Mouse (Mus musculus) CH12.LX (cell line): Measurements from ENCODE around the gene Fam185a. TPM values are rescaled to one million over a fixed set of nuclear protein-coding genes. Genes with fewer than 3 reads are reported as not detected.

ENCODE experiments used
- DNase-seq: peaks from one replicate; pipeline ENCODE4 v3.0.0-alpha.2; 2013; ENCODE audit errors: extremely low read depth
- H3K27ac ChIP-seq: 2 replicates; pipeline ENCODE4 v1.5.1; 2012; ENCODE audit warnings: low read depth, mild to moderate bottlenecking, control low read depth, moderate library complexity; ENCODE audit not compliant: insufficient read depth
- H3K27me3 ChIP-seq: replicated peaks from 2 replicates; pipeline ENCODE3; 2012; ENCODE audit warnings: inconsistent platforms
- H3K36me3 ChIP-seq, 2 experiments: replicated peaks in 1 of 2; 2 replicates each; pipeline versions ENCODE3 to v1.6.1; 2012; ENCODE audit warnings: inconsistent platforms in 1 of 2, low read length in 1 of 2, mild to moderate bottlenecking in 1 of 2, mixed read lengths in 1 of 2, moderate library complexity in 1 of 2; ENCODE audit not compliant: control insufficient read depth in 1 of 2, insufficient read depth in 1 of 2
- H3K4me1 ChIP-seq, 2 experiments: 2 replicates each; pipeline ENCODE4 v1.6.1; 2012; ENCODE audit warnings: inconsistent platforms in 1 of 2, moderate library complexity in 1 of 2; ENCODE audit not compliant: insufficient read depth in 2 of 2, control insufficient read depth in 1 of 2
- H3K4me2 ChIP-seq: 2 replicates; pipeline ENCODE4 v1.6.1; 2012; ENCODE audit warnings: low read depth, mild to moderate bottlenecking, control low read depth; ENCODE audit not compliant: poor library complexity, insufficient read depth, severe bottlenecking
- H3K4me3 ChIP-seq, 3 experiments: fragments of 150-350 bp in 1 of 3; sonication (generic) in 1 of 3; replicated peaks in 1 of 3; 2 replicates each; pipeline versions ENCODE3 to v1.5.1; 2011 to 2012; ENCODE audit warnings: low read depth in 2 of 3, low read length in 2 of 3, mild to moderate bottlenecking in 2 of 3, moderate library complexity in 2 of 3, control low read depth in 1 of 3, improper control_type of control experiment in 1 of 3, inconsistent platforms in 1 of 3, mixed read lengths in 1 of 3; ENCODE audit not compliant: poor library complexity in 1 of 3
- H3K79me2 ChIP-seq: replicated peaks from 2 replicates; pipeline ENCODE4 v1.6.1; 2012; ENCODE audit warnings: mild to moderate bottlenecking, moderate library complexity; ENCODE audit not compliant: control insufficient read depth, poor library complexity, insufficient read depth, severe bottlenecking; ENCODE audit errors: extremely low read depth
- H3K9ac ChIP-seq: 2 replicates; pipeline ENCODE4 v1.6.1; 2012; ENCODE audit warnings: low read depth, mild to moderate bottlenecking, control low read depth, moderate library complexity; ENCODE audit not compliant: insufficient read depth
- H3K9me3 ChIP-seq: replicated peaks from 2 replicates; pipeline ENCODE3; 2012; ENCODE audit warnings: low read length, inconsistent platforms, mixed read lengths
- BHLHE40 ChIP-seq: IDR thresholded peaks from 2 replicates; pipeline ENCODE4 v1.6.1; 2011; ENCODE audit warnings: mild to moderate bottlenecking, low read depth, low read length, improper control_type of control experiment
- CHD1 ChIP-seq: IDR thresholded peaks from 2 replicates; pipeline ENCODE4 v1.6.1; 2012; ENCODE audit warnings: low read depth, low read length, improper control_type of control experiment, inconsistent platforms
- CHD2 ChIP-seq: IDR thresholded peaks from 2 replicates; pipeline ENCODE4 v1.6.1; 2011; ENCODE audit warnings: low read length, improper control_type of control experiment
- CTCF ChIP-seq, 2 experiments: IDR thresholded peaks in 1 of 2; conservative IDR thresholded peaks in 1 of 2; 2 replicates each; pipeline ENCODE4 v1.5.1; 2011 to 2012; ENCODE audit warnings: low read depth in 2 of 2, low read length in 2 of 2, improper control_type of control experiment in 1 of 2, inconsistent platforms in 1 of 2, mild to moderate bottlenecking in 1 of 2, moderate library complexity in 1 of 2
- ELF1 ChIP-seq: IDR thresholded peaks from 2 replicates; pipeline ENCODE4 v1.6.1; 2014; ENCODE audit warnings: low read depth, mild to moderate bottlenecking, inconsistent platforms, low read length, improper control_type of control experiment
- GABPA ChIP-seq: IDR thresholded peaks from 2 replicates; pipeline ENCODE4 v1.6.1; 2012; ENCODE audit warnings: low read depth, low read length, improper control_type of control experiment, inconsistent platforms; ENCODE audit not compliant: insufficient replicate concordance
- KAT2A ChIP-seq: IDR thresholded peaks from 2 replicates; pipeline ENCODE4 v1.6.1; 2012; ENCODE audit warnings: low read length, improper control_type of control experiment, inconsistent platforms; ENCODE audit not compliant: insufficient replicate concordance
- MAFK ChIP-seq: IDR thresholded peaks from 2 replicates; pipeline ENCODE4 v1.6.1; 2011; ENCODE audit warnings: low read length, improper control_type of control experiment; ENCODE audit not compliant: insufficient replicate concordance
- MAZ ChIP-seq: IDR thresholded peaks from 2 replicates; pipeline ENCODE4 v1.6.1; 2012; ENCODE audit warnings: low read depth, mild to moderate bottlenecking, inconsistent platforms, low read length, improper control_type of control experiment, moderate library complexity
- MXI1 ChIP-seq: IDR thresholded peaks from 2 replicates; pipeline ENCODE4 v1.6.1; 2011; ENCODE audit warnings: mild to moderate bottlenecking, low read depth, low read length, improper control_type of control experiment
- NELFE ChIP-seq: IDR thresholded peaks from 2 replicates; pipeline ENCODE4 v1.6.1; 2011; ENCODE audit warnings: low read depth, low read length, improper control_type of control experiment
- NRF1 ChIP-seq: IDR thresholded peaks from 2 replicates; pipeline ENCODE4 v1.6.1; 2014; ENCODE audit warnings: low read depth, mild to moderate bottlenecking, inconsistent platforms, low read length, improper control_type of control experiment, moderate library complexity
- PAX5 ChIP-seq: IDR thresholded peaks from 2 replicates; pipeline ENCODE4 v1.6.1; 2012; ENCODE audit warnings: low read length, inconsistent platforms, mixed read lengths
- POLR2AphosphoS2 ChIP-seq: IDR thresholded peaks from 2 replicates; pipeline ENCODE4 v1.6.1; 2011; ENCODE audit warnings: low read depth, low read length, improper control_type of control experiment
- RAD21 ChIP-seq: IDR thresholded peaks from 2 replicates; pipeline ENCODE4 v1.6.1; 2011; ENCODE audit warnings: low read depth, mild to moderate bottlenecking, low read length, improper control_type of control experiment, moderate library complexity
- SMC3 ChIP-seq: IDR thresholded peaks from 2 replicates; pipeline ENCODE4 v1.6.1; 2011; ENCODE audit warnings: low read depth, low read length, improper control_type of control experiment
- TCF12 ChIP-seq: IDR thresholded peaks from 2 replicates; pipeline ENCODE4 v1.6.1; 2014; ENCODE audit warnings: low read depth, mild to moderate bottlenecking, inconsistent platforms, low read length, improper control_type of control experiment
- UBTF ChIP-seq: IDR thresholded peaks from 2 replicates; pipeline ENCODE4 v1.6.1; 2012; ENCODE audit warnings: low read depth, mild to moderate bottlenecking, inconsistent platforms, low read length, improper control_type of control experiment, moderate library complexity
- ZC3H11A ChIP-seq: IDR thresholded peaks from 2 replicates; pipeline ENCODE4 v1.6.1; 2012; ENCODE audit warnings: low read depth, mild to moderate bottlenecking, inconsistent platforms, low read length, improper control_type of control experiment
- ZKSCAN1 ChIP-seq: IDR thresholded peaks from 2 replicates; pipeline ENCODE4 v1.6.1; 2012; ENCODE audit warnings: low read depth, inconsistent platforms, low read length, improper control_type of control experiment, borderline replicate concordance
- ZMIZ1 ChIP-seq: IDR thresholded peaks from 2 replicates; pipeline ENCODE4 v1.6.1; 2012; ENCODE audit warnings: low read depth, mild to moderate bottlenecking, inconsistent platforms, low read length, improper control_type of control experiment
- ZNF384 ChIP-seq: IDR thresholded peaks from 2 replicates; pipeline ENCODE4 v1.6.1; 2012; ENCODE audit warnings: low read depth, low read length, improper control_type of control experiment, inconsistent platforms
- dilution Hi-C: fragments of 300-500 bp; cut with MboI; formaldehyde crosslinking; loops from 2 replicates; pipeline ENCODE4 v1.14.3; 2020; ENCODE audit warnings: low sequenced_read_pairs; ENCODE audit not compliant: extremely low pct_unique_long_range_greater_than_20kb, extremely low pct_ligation_motif_present
- in situ Hi-C: fragments of 300-500 bp; cut with MboI; formaldehyde crosslinking; loops from 3 replicates; pipeline ENCODE4 v1.14.3; 2019; ENCODE audit warnings: low sequenced_read_pairs, low pct_ligation_motif_present, low pct_unique_long_range_greater_than_20kb, mixed read lengths
- polyA plus RNA-seq: library from polyadenylated mRNA; unstranded; fragments of >175 nt; gene quantifications from 2 replicates; pipeline ENCODE4 v1.2.1, GENCODE M21; 2012; ENCODE audit warnings: low read depth; ENCODE audit not compliant: insufficient read length
- total RNA-seq, 2 experiments: library from RNA; depleted of rRNA; stranded (reverse); fragments of 300-350 nt in 1 of 2; fragments of >200 nt in 1 of 2; gene quantifications; 2 replicates each; pipeline ENCODE4 v1.2.3; 2012 to 2014

Gene Fam185a
- total and polyA plus RNA-seq, 3 experiments, result 13.4 to 30.6 (median 16.1) TPM

DNA sequence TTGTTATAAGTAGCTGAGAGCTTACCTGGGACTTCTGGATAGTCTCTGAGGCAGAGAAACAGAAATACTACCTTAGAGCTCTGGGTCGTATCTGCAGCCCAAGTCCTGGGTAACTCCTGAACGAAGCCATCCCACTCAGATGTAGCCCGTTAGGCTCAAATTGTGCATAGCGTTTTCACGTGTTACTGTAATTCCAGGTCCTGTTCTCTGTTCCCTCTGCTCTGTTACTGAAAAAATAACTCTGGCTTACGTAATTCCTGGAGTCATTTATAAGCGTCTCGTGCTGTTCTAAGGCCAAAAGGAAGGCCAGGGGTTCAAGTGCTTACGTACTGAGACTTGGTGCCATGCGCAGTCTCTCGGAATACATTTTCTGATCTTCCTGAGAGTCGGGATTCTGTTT, 43.3 kb downstream of the Fam185a start:
- in situ Hi-C loops (no loop called here), dilution Hi-C loops (no loop called here)
- no peak overlapping the region for H3K4me2 ChIP-seq
- H3K4me1 ChIP-seq, result peaks cover 0 to 6% of the 10 kb centered on the region in 2 experiments; a peak in 1 of 4 replicates
- peaks cover 0 to 33% of the 10 kb centered on the region in 2 experiments for H3K36me3 ChIP-seq
- H3K79me2 ChIP-seq, result no peaks in the 10 kb centered on the region
- H3K9ac ChIP-seq, result no peak overlapping the region
- no peaks in the 10 kb centered on the region for H3K27me3 ChIP-seq
- no peak for TF ChIP-seq ZC3H11A
- TF ChIP-seq RAD21, result no peak
- TF ChIP-seq PAX5, result no peak
- TF ChIP-seq GABPA, result no peak
- no peak overlapping the region for H3K27ac ChIP-seq
- DNase-seq, result no peak
- H3K9me3 ChIP-seq, result no peaks in the 10 kb centered on the region
- no peak overlapping the region for H3K4me3 ChIP-seq

DNA sequence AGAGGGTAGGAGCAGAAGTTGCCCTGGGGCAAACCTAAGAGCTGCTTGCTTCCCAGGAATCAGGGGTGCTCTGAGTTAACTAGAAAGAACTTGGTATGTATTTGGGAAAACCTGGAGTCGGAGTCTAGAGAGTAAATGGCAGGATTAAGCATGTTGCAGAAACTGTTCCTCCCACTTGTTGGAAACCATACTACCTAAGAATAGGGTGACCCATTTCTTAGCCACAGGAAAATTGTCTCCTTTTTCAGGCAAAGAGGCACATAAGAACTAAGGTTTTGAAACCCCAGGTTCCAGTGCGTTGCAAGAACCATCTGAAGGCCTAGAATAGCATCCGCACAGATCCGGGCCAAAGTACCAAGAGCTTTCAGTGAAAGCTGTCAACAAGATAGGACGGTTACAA, 53.7 kb downstream of the Fam185a start:
- H3K4me2 ChIP-seq, result no peak overlapping the region
- in situ Hi-C loops (no loop called here), dilution Hi-C loops (no loop called here)
- no peak overlapping the region for H3K9ac ChIP-seq
- no peaks in the 10 kb centered on the region for H3K79me2 ChIP-seq
- no peak for TF ChIP-seq CHD2
- no peak for TF ChIP-seq ZKSCAN1
- no peak for TF ChIP-seq MXI1
- no peak for TF ChIP-seq MAZ
- TF ChIP-seq TCF12, result no peak
- no peak for TF ChIP-seq MAFK
- TF ChIP-seq BHLHE40, result no peak
- TF ChIP-seq KAT2A, result no peak
- TF ChIP-seq CTCF (conservative IDR thresholded peaks at IDR 0.05 in 1 of 2, IDR thresholded peaks at IDR 0.05 in 1 of 2; ENCODE audit: low read depth in 2 of 2, low read length in 2 of 2), result no peak
- no peak for TF ChIP-seq SMC3
- no peak for TF ChIP-seq ELF1
- TF ChIP-seq CHD1, result no peak
- no peak for TF ChIP-seq ZMIZ1
- no peak for TF ChIP-seq ZNF384
- no peak for TF ChIP-seq ZC3H11A
- TF ChIP-seq POLR2AphosphoS2, result no peak
- no peak for TF ChIP-seq NELFE
- TF ChIP-seq UBTF, result no peak
- TF ChIP-seq NRF1, result no peak
- TF ChIP-seq PAX5, result no peak
- no peaks in the 10 kb centered on the region for H3K9me3 ChIP-seq
- no peak overlapping the region for H3K4me3 ChIP-seq
- no peak for DNase-seq
- H3K27ac ChIP-seq, result no peak overlapping the region
- no peaks in the 10 kb centered on the region for H3K27me3 ChIP-seq
- peaks cover 13 to 72% of the 10 kb centered on the region in 2 experiments for H3K36me3 ChIP-seq
- peaks cover 0 to 8% of the 10 kb centered on the region in 2 experiments; a peak in 1 of 4 replicates for H3K4me1 ChIP-seq
